Mouse (Mus musculus): ENCODE data around the gene Tspan9. TPM values are rescaled to one million over a fixed set of nuclear protein-coding genes. Genes with fewer than 3 reads are reported as not detected.
A peak's percentile ranks its signal among the peaks of the same experiment; 100 is the strongest.

The Tspan9 gene
- polyA plus RNA-seq, 1 experiment, result 29.8 TPM

- Histone ChIP-seq H3K4me1 (ENCODE audit: control insufficient read depth, insufficient read depth, insufficient read length) (no peaks in the 10 kb centered on the region), H3K4me3 (ENCODE audit: extremely low read depth, insufficient read depth, insufficient read length) (no peak overlapping the region), H3K36me3 (ENCODE audit: control insufficient read depth, insufficient read depth, low read length) (no peaks in the 10 kb centered on the region), H3K27me3 (ENCODE audit: control insufficient read depth, insufficient read depth, low read length) (no peaks in the 10 kb centered on the region), H3K27ac (ENCODE audit: insufficient read depth, low read length) (no peak overlapping the region)
- DNase-seq (ENCODE audit: low read depth in 1 of 2, low spot score in 2 of 2), result no peak
- TF ChIP-seq POLR2A (IDR thresholded peaks at IDR 0.05; ENCODE audit: low read depth, low read length), result no peak
- WGBS, result 89% methylated on average over 8 of the region's 8 CpGs
Observed at GRCm38 (mm10) chr6:128095906-128096305, 47.5 kb downstream of the Tspan9 start.

DNA sequence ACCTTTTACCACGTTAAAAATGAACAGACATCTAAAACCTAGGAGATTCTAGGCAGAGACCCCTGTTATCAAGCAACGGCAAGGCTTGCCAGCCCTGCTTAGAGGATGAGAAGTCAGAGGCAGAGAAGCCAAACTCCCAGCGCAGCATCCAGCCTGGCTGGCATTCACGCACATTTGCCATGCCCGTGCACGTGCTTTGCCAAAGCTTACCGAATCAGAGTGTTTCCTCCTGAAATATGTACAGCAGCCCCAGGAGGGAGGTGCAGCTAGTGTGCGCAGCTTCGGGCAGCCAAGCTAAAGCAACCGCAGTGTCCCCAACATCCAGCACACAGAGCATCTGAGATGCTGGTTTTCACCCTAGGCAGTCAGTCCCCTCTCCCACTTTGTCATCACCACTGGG is 48.3 kb downstream of the Tspan9 start:
- Histone ChIP-seq H3K4me1 (ENCODE audit: control insufficient read depth, insufficient read depth, insufficient read length) (no peaks in the 10 kb centered on the region), H3K4me3 (ENCODE audit: extremely low read depth, insufficient read depth, insufficient read length) (no peak overlapping the region), H3K27ac (ENCODE audit: insufficient read depth, low read length) (no peak overlapping the region), H3K36me3 (ENCODE audit: control insufficient read depth, insufficient read depth, low read length) (no peaks in the 10 kb centered on the region), H3K27me3 (ENCODE audit: control insufficient read depth, insufficient read depth, low read length) (no peaks in the 10 kb centered on the region)
- TF ChIP-seq CTCF (IDR thresholded peaks at IDR 0.05; ENCODE audit: extremely low read depth, insufficient read depth, insufficient read length, insufficient replicate concordance) (no peak), POLR2A (IDR thresholded peaks at IDR 0.05; ENCODE audit: low read depth, low read length) (no peak)
- no peak for DNase-seq (ENCODE audit: low read depth in 1 of 2, low spot score in 2 of 2)
- 93% methylated on average over 10 of the region's 10 CpGs for WGBS

- H3K27me3 ChIP-seq (ENCODE audit: control insufficient read depth, insufficient read depth, low read length), result no peaks in the 10 kb centered on the region
- H3K4me3 ChIP-seq (ENCODE audit: extremely low read depth, insufficient read depth, insufficient read length), result no peak overlapping the region
- H3K36me3 ChIP-seq (ENCODE audit: control insufficient read depth, insufficient read depth, low read length), result no peaks in the 10 kb centered on the region
- no peaks in the 10 kb centered on the region for H3K4me1 ChIP-seq (ENCODE audit: control insufficient read depth, insufficient read depth, insufficient read length)
- no peak for DNase-seq (ENCODE audit: low read depth in 1 of 2, low spot score in 2 of 2)
- TF ChIP-seq POLR2A (IDR thresholded peaks at IDR 0.05; ENCODE audit: low read depth, low read length), result no peak
- TF ChIP-seq CTCF (IDR thresholded peaks at IDR 0.05; ENCODE audit: extremely low read depth, insufficient read depth, insufficient read length, insufficient replicate concordance), result no peak
- 87% methylated on average over 15 of the region's 15 CpGs for WGBS
- no peak overlapping the region for H3K27ac ChIP-seq (ENCODE audit: insufficient read depth, low read length)
Observed at GRCm38 (mm10) chr6:128093856-128094628, 49.4 kb downstream of the Tspan9 start.

- H3K36me3 ChIP-seq (ENCODE audit: control insufficient read depth, insufficient read depth, low read length), result no peaks in the 10 kb centered on the region
- H3K4me1 ChIP-seq (ENCODE audit: control insufficient read depth, insufficient read depth, insufficient read length), result no peaks in the 10 kb centered on the region
- H3K27ac ChIP-seq (ENCODE audit: insufficient read depth, low read length), result no peak overlapping the region
- WGBS, result 87% methylated on average over 5 of the region's 5 CpGs
- H3K27me3 ChIP-seq (ENCODE audit: control insufficient read depth, insufficient read depth, low read length), result no peaks in the 10 kb centered on the region
- no peak for DNase-seq (ENCODE audit: low read depth in 1 of 2, low spot score in 2 of 2)
- no peak for TF ChIP-seq CTCF (IDR thresholded peaks at IDR 0.05; ENCODE audit: extremely low read depth, insufficient read depth, insufficient read length, insufficient replicate concordance)
- no peak overlapping the region for H3K4me3 ChIP-seq (ENCODE audit: extremely low read depth, insufficient read depth, insufficient read length)
Observed at GRCm38 (mm10) chr6:128092621-128093020, 50.8 kb downstream of the Tspan9 start.

- no peak for DNase-seq (ENCODE audit: low read depth in 1 of 2, low spot score in 2 of 2)
- Histone ChIP-seq H3K4me1 (ENCODE audit: control insufficient read depth, insufficient read depth, insufficient read length) (no peaks in the 10 kb centered on the region), H3K27me3 (ENCODE audit: control insufficient read depth, insufficient read depth, low read length) (no peaks in the 10 kb centered on the region), H3K4me3 (ENCODE audit: extremely low read depth, insufficient read depth, insufficient read length) (no peak overlapping the region), H3K36me3 (ENCODE audit: control insufficient read depth, insufficient read depth, low read length) (no peaks in the 10 kb centered on the region), H3K27ac (ENCODE audit: insufficient read depth, low read length) (no peak overlapping the region)
- no peak for TF ChIP-seq CTCF (IDR thresholded peaks at IDR 0.05; ENCODE audit: extremely low read depth, insufficient read depth, insufficient read length, insufficient replicate concordance)
- TF ChIP-seq POLR2A (IDR thresholded peaks at IDR 0.05; ENCODE audit: low read depth, low read length), result no peak
- WGBS, result 75% methylated on average over 4 of the region's 4 CpGs
Observed at GRCm38 (mm10) chr6:128091833-128092166, 51.6 kb downstream of the Tspan9 start.

GRCm38 (mm10) chr6:128090985-128091832 is 52.2 kb downstream of the Tspan9 start:
- Histone ChIP-seq H3K27me3 (ENCODE audit: control insufficient read depth, insufficient read depth, low read length) (no peaks in the 10 kb centered on the region), H3K36me3 (ENCODE audit: control insufficient read depth, insufficient read depth, low read length) (no peaks in the 10 kb centered on the region), H3K4me1 (ENCODE audit: control insufficient read depth, insufficient read depth, insufficient read length) (no peaks in the 10 kb centered on the region), H3K27ac (ENCODE audit: insufficient read depth, low read length) (no peak overlapping the region), H3K4me3 (ENCODE audit: extremely low read depth, insufficient read depth, insufficient read length) (no peak overlapping the region)
- TF ChIP-seq CTCF (IDR thresholded peaks at IDR 0.05; ENCODE audit: extremely low read depth, insufficient read depth, insufficient read length, insufficient replicate concordance) (peak; percentile 69; the same call in 1 of the 2 replicates), POLR2A (IDR thresholded peaks at IDR 0.05; ENCODE audit: low read depth, low read length) (no peak)
- WGBS, result 45% methylated on average over 6 of the region's 6 CpGs
- DNase-seq (ENCODE audit: low read depth in 1 of 2, low spot score in 2 of 2), result peak in 1 of 2 experiments; percentile 1
